Mouse (Mus musculus) kidney, adult 10 weeks (tissue): Measurements from ENCODE around the gene Alox5ap. TPM values are rescaled to one million over a fixed set of nuclear protein-coding genes. Genes with fewer than 3 reads are reported as not detected.

Experiments
- polyA plus RNA-seq: library from polyadenylated mRNA; stranded (reverse); fragments of 350-450 nt; fragmentation: Illumina TruSeq; extraction: RNeasy Lipid Tissue Mini Kit (QIAGEN cat#74804); gene quantifications from one replicate; pipeline ENCODE4 v1.2.3, GENCODE M21; 2014; ENCODE audit warnings: low read depth, low replicate concordance

Gene Alox5ap
- 2.1 TPM for polyA plus RNA-seq

GRCm38 (mm10) chr5:149264405-149264804 lies at the start of gene Alox5ap:
Gene Alox5ap, plus strand, starts transcription at chr5:149264767.

Other genes with a start within 250 kb of the Alox5ap start
- gene Uspl1, start 80.4 kb upstream of the Alox5ap start, polyA plus RNA-seq: 24.0 TPM
- 720 TPM for gene Hmgb1, start 80.3 kb upstream of the Alox5ap start, polyA plus RNA-seq
- gene Medag, start 147.0 kb downstream of the Alox5ap start, polyA plus RNA-seq: 0.73 TPM
- not detected for gene Tex26, start 174.9 kb downstream of the Alox5ap start, polyA plus RNA-seq